Mouse (Mus musculus): ENCODE measurements around the gene Stx1a. TPM values are rescaled to one million over a fixed set of nuclear protein-coding genes. Genes with fewer than 3 reads are reported as not detected.
"Not testable (repeated sequence)": the region's sequence is repeated elsewhere in the genome, so short reads cannot be mapped to it uniquely, and the experiment has no call there.

Gene Stx1a
- polyA plus RNA-seq, 1 experiment from 2014 or later: 63.4 TPM

DNA sequence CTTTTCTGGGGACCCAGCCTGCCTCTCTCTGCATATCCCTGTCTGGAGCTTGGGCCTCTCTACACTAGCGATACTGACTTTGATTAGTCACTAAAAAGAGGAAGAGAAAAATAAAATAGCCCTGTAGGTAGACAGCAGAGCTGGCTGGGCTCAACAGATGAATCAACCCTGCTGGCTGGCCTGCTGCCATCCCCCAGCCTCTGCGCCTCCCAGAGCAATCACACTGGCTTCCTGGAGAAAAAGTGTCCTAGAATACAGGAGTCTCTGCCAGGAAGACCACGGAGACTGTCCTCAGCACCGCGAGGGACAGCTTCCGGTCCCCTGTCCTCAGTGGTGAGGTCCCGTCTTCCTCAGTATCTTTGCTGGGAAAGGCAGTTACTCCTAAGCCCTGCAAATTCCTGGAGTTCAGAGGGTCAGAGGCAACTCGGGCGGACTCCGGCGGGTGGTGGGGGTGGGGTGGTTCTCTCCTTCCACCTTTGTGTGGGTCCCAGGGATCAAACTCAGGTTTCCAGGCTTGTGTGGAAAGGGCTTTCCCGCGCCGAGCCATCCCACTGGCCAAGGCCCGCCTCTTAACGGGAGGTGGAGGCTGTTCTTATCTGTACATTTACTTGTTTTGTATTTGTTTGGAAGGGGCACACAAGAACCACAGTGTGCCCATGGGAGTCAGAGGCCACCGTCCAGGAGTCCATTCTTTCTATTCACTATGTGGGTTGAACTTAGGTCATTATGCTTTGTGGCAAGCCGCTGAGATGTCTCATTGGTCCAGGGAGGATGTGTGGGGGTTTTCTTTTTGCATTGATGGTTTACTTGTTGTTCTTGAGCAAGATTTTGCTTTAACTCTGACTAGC, 5.9 kb downstream of the Stx1a start:
- 56% methylated on average over 18 of the region's 18 CpGs for WGBS
- H3K9ac ChIP-seq (replicated peaks): no peak overlapping the region
- H3K9me3 ChIP-seq: no peaks in the 10 kb centered on the region
- H3K4me2 ChIP-seq (replicated peaks): no peak overlapping the region
- H3K4me3 ChIP-seq (replicated peaks): no peak overlapping the region
- H3K27ac ChIP-seq: no peak overlapping the region
- H3K4me1 ChIP-seq (replicated peaks): peaks cover 22% of the 10 kb centered on the region
- no peak for ATAC-seq
- no peaks in the 10 kb centered on the region for H3K36me3 ChIP-seq
- H3K27me3 ChIP-seq: 0 out of 2 replicates have a peak, but pooled peaks cover 2% of the 10 kb centered on the region

DNA sequence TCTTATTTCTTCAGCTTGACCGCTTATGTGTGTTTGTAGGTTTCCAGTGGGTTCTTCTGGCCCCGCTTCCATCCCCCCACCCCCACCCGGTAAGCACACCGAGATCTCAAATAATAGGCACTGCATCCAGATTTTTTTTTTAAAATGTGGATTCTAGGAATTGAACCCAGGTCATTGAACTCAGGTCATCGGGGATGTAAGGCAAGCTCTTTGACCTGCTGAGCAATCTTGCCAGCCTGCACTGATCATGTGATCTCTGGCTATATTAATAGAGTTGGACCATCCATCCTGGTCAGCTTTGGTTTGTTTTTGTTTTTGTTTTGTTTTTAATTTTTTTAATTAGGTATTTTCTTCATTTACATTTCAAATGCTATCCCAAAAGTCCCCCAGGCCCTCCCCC, 9.3 kb downstream of the Stx1a start:
- Histone ChIP-seq H3K9me3 (no peaks in the 10 kb centered on the region), H3K36me3 (peaks cover 2% of the 10 kb centered on the region; the same call in 1 of the 2 replicates), H3K4me1 (replicated peaks) (0 out of 2 replicates have a peak, but pooled peaks cover 7% of the 10 kb centered on the region), H3K27ac (no peak overlapping the region), H3K9ac (replicated peaks) (no peak overlapping the region), H3K27me3 (no peaks in the 10 kb centered on the region), H3K4me3 (replicated peaks) (no peak overlapping the region), H3K4me2 (replicated peaks) (no peak overlapping the region)
- WGBS: 95% methylated on average over 5 of the region's 5 CpGs
- ATAC-seq: no peak

DNA sequence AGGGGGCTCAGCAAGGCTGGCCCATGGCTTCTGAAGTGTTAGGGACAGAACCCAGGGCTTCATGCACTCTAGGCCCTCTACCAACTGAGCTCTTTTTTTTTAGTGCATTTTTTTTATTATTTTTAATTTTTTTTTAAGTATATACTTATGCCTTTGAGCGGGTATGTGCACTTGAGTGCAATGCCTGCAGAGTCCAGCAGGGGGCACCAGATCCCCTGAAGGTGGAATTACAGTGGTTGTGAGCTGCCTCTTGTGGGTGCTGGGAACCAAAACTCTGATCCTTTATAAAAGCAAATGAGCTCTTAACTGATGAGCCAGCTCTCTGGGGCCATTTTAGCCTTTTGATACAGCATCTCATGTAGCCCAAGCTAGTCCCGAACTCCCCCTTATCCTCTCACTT, 11.3 kb downstream of the Stx1a start:
- no peak for ATAC-seq
- WGBS: 98% methylated on average over 2 of the region's 2 CpGs
- Histone ChIP-seq H3K4me3 (replicated peaks) (no peak overlapping the region), H3K9ac (replicated peaks) (no peak overlapping the region), H3K27me3 (no peaks in the 10 kb centered on the region), H3K4me1 (replicated peaks) (no peaks in the 10 kb centered on the region), H3K9me3 (no peaks in the 10 kb centered on the region), H3K4me2 (replicated peaks) (no peak overlapping the region), H3K27ac (no peak overlapping the region), H3K36me3 (peaks cover 7% of the 10 kb centered on the region; the same call in 1 of the 2 replicates)

DNA sequence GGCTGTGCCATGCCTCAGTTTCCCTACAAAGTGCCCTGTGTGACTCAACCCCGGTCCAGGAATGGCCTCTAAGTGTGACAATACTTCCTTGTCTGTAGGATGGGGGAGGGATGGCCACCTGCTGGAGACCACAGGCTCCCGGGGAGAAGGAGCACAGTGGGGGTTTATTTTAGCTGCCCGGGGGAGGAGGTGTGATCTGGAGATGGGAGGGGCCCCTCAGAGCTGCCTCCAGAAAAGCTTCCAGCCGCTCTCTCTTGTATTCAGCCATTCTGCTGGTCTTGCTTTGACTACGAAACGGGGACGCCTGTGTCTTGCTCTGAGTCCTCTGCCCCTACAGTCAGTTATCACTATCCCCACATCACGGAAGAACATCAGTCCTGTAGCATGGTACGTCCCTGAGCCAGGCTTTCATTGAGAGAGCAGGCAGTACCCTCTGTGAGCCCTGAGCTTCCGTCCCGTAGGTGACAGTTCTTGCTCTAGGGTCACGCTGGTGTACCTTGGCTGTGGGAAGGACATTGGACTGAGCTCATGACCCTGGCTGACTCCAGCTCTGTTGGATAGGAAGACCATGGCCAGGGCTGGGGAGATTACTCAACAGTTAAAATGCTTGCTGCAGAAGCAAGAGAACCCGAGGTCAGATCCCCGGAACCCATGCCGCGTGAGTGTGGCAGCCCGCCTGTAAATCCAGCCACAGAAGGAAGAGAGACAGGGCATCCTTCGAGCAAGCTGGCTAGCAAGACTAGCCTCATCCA, 12.5 kb downstream of the Stx1a start:
- 65% methylated on average over 18 of the region's 18 CpGs for WGBS
- Histone ChIP-seq H3K27ac (no peak overlapping the region), H3K27me3 (no peaks in the 10 kb centered on the region), H3K9me3 (no peaks in the 10 kb centered on the region), H3K4me1 (replicated peaks) (0 out of 2 replicates have a peak, but pooled peaks cover 4% of the 10 kb centered on the region), H3K4me3 (replicated peaks) (no peak overlapping the region), H3K9ac (replicated peaks) (no peak overlapping the region), H3K4me2 (replicated peaks) (no peak overlapping the region), H3K36me3 (peaks cover 7% of the 10 kb centered on the region)
- ATAC-seq: no peak

DNA sequence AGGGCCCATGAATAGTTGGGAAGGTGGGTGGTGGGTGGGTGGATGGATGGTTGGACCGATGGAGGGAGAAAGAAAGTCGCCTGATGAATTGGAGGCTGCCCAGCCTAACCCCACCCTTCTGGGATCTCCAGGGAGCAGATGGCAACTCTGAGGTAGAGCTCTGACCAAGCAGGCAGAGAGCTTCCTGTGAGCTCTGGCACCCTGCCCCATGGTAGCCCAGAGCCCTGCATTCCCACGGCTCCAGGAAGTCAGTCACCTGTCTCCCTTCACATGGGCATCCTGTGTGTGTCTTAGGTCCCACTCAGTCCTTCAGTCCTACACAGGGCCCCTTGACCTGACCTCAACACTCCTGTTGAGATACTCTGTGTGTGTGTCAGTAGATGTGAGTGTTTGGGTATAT, 14.7 kb downstream of the Stx1a start:
- 92% methylated on average over 3 of the region's 3 CpGs for WGBS
- no peak overlapping the region for H3K9ac ChIP-seq (replicated peaks)
- H3K4me2 ChIP-seq (replicated peaks): no peak overlapping the region
- H3K27me3 ChIP-seq: no peaks in the 10 kb centered on the region
- no peaks in the 10 kb centered on the region for H3K9me3 ChIP-seq
- no peak for ATAC-seq
- peaks cover 13% of the 10 kb centered on the region for H3K36me3 ChIP-seq
- no peak overlapping the region for H3K4me3 ChIP-seq (replicated peaks)
- no peak overlapping the region for H3K27ac ChIP-seq
- H3K4me1 ChIP-seq (replicated peaks): 0 out of 2 replicates have a peak, but pooled peaks cover 4% of the 10 kb centered on the region

DNA sequence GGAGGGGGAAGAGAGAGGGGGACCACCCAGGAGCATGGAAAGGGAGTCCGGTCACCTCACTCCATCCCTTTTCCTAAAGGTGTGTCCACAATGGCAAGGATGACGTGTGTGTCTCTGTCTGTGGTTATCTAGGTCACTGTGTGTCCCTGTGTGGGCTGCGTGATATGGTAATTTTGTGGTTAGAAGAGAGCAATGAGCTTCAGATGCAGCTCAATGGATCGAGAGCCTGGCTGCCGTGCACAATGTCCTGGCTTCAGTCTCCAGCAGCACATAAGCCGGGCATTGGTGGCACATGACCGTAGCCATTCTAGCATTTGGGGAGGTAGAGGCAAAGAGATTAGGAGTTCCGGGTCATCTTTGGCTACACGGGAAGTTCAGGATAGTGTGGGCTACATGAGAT, 16.3 kb downstream of the Stx1a start:
- Histone ChIP-seq H3K9me3 (no peaks in the 10 kb centered on the region), H3K4me2 (replicated peaks) (no peak overlapping the region), H3K27me3 (no peaks in the 10 kb centered on the region), H3K4me1 (replicated peaks) (0 out of 2 replicates have a peak, but pooled peaks cover 4% of the 10 kb centered on the region), H3K36me3 (peaks cover 15% of the 10 kb centered on the region), H3K4me3 (replicated peaks) (no peak overlapping the region), H3K27ac (no peak overlapping the region), H3K9ac (replicated peaks) (no peak overlapping the region)
- no peak for ATAC-seq
- 86% methylated on average over 9 of the region's 9 CpGs for WGBS

- Histone ChIP-seq H3K4me1 (replicated peaks) (0 out of 2 replicates have a peak, but pooled peaks cover 4% of the 10 kb centered on the region), H3K27me3 (no peaks in the 10 kb centered on the region), H3K9ac (replicated peaks) (no peak overlapping the region), H3K27ac (no peak overlapping the region), H3K4me3 (replicated peaks) (no peak overlapping the region), H3K36me3 (peaks cover 21% of the 10 kb centered on the region), H3K9me3 (no peaks in the 10 kb centered on the region), H3K4me2 (replicated peaks) (no peak overlapping the region)
- ATAC-seq: no peak
- WGBS: 50% methylated on average over 6 of the region's 6 CpGs
These were observed 16.8 kb downstream of the Stx1a start for GRCm38 (mm10) chr5:135040059-135040458.

DNA sequence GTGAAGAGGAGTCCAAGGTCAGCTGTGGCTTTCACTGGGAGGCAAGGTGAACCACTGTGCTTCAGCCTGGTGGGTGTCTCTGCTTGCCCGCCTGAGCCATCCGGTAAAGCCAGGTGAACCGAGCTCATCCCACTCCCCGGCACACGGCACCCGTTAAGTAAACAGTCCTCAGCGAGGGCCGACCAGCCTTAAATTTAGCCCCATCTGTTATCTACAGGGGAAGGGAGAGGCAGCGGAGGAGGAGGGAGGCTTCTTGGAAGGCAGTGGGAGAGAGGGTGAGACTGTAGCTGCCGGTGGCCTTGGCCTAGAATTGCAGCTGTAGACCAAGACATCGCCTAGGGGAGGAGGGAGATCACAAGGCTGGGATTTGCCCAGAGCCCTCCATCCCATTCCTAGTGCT, 17.5 kb downstream of the Stx1a start:
- H3K27ac ChIP-seq: no peak overlapping the region
- H3K4me2 ChIP-seq (replicated peaks): no peak overlapping the region
- no peak overlapping the region for H3K9ac ChIP-seq (replicated peaks)
- 83% methylated on average over 11 of the region's 11 CpGs for WGBS
- H3K4me3 ChIP-seq (replicated peaks): no peak overlapping the region
- no peak for ATAC-seq
- no peaks in the 10 kb centered on the region for H3K27me3 ChIP-seq
- H3K36me3 ChIP-seq: peaks cover 28% of the 10 kb centered on the region
- H3K9me3 ChIP-seq: no peaks in the 10 kb centered on the region
- H3K4me1 ChIP-seq (replicated peaks): 0 out of 2 replicates have a peak, but pooled peaks cover 4% of the 10 kb centered on the region

DNA sequence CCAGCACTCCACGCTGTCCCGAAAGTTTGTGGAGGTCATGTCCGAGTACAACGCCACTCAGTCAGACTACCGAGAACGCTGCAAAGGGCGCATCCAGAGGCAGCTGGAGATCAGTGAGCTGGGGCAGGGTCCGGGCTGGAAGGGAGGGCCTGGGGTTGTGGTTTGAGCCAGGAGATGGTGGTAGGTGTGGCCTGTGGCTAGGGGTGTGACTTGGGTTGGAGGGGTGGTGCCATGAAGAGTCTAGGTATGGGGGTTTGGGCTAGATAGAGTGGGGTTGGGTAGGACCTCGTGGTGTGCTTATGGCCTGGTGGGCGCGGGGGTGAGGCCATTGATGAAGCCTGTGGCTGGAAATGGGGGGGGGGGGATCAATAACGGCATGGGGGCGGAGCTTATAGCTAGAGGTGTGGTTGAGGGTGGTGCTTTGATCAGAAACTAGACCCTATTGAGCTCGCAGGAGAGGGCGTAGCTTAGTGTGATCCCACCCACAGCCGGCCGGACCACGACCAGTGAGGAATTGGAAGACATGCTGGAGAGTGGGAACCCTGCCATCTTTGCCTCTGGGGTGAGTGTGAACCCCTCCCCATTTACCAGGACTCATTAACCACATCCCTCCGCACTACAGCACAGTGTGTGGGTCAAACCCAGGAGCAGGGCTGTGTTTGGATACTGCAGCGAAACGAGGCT, 19.0 kb downstream of the Stx1a start:
- no peak overlapping the region for H3K9ac ChIP-seq (replicated peaks)
- peaks cover 32% of the 10 kb centered on the region for H3K36me3 ChIP-seq
- no peak overlapping the region for H3K27ac ChIP-seq
- ATAC-seq: 0 out of 2 replicates have a peak, but pooled peaks have one; percentile 20
- 32% methylated on average over 21 of the region's 21 CpGs for WGBS
- H3K4me2 ChIP-seq (replicated peaks): no peak overlapping the region
- H3K4me1 ChIP-seq (replicated peaks): 0 out of 2 replicates have a peak, but pooled peaks cover 4% of the 10 kb centered on the region
- no peaks in the 10 kb centered on the region for H3K27me3 ChIP-seq
- H3K4me3 ChIP-seq (replicated peaks): no peak overlapping the region
- no peaks in the 10 kb centered on the region for H3K9me3 ChIP-seq

GRCm38 (mm10) chr5:135044575-135044974, 21.3 kb downstream of the Stx1a start:
- H3K36me3 ChIP-seq: peaks cover 33% of the 10 kb centered on the region
- H3K27ac ChIP-seq: no peak overlapping the region
- H3K9ac ChIP-seq (replicated peaks): no peak overlapping the region
- H3K9me3 ChIP-seq: no peaks in the 10 kb centered on the region
- H3K4me1 ChIP-seq (replicated peaks): 0 out of 2 replicates have a peak, but pooled peaks cover 4% of the 10 kb centered on the region
- WGBS: 94% methylated on average over 3 of the region's 3 CpGs
- H3K4me2 ChIP-seq (replicated peaks): no peak overlapping the region
- ATAC-seq: no peak
- H3K4me3 ChIP-seq (replicated peaks): no peak overlapping the region
- no peaks in the 10 kb centered on the region for H3K27me3 ChIP-seq

DNA sequence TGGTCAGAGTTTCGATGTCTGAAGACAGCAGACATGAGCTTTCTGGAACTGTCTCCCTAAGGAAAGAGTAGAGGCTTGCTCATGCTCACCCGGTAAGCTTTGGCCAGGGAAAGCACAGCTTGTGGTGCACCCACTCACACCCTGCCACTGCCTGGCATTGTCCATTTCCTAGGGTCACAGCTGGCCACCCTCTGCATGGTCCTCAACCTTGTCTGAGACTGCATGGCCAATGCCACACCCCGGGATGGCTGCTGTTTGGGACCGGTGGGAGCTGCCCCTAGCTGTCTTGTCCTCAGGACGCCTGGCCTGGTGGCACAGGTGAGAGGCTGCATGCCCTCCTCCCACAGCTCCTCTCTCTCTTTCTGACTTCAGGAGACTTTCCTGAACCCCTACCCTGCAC, 25.3 kb downstream of the Stx1a start:
- Histone ChIP-seq H3K9ac (replicated peaks) (no peak overlapping the region), H3K4me3 (replicated peaks) (no peak overlapping the region), H3K9me3 (no peaks in the 10 kb centered on the region), H3K36me3 (peaks cover 56% of the 10 kb centered on the region), H3K4me2 (replicated peaks) (no peak overlapping the region), H3K4me1 (replicated peaks) (no peaks in the 10 kb centered on the region), H3K27ac (no peak overlapping the region), H3K27me3 (no peaks in the 10 kb centered on the region)
- no peak for ATAC-seq
- WGBS: 93% methylated on average over 5 of the region's 5 CpGs

DNA sequence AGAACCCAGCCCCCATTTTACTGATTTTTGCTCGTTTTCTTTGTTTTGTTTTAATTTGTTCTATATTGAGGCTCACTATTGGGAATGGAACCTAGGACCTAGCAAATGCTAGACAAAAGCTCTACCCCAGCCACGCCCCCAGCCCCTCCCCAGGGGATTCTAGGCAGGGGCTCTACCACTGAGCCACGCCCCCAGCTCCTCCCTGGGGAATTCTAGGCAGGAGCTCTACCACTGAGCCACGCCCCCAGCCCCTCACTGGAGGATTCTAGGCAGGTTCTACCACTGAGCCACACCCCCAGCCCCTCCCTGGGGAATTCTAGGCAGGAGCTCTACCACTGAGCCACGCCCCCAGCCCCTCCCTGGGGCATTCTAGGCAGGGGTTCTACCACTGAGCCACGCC, 26.0 kb downstream of the Stx1a start:
- not testable (repeated sequence) for H3K9me3 ChIP-seq; H3K27ac ChIP-seq; ATAC-seq; H3K27me3 ChIP-seq; H3K4me1 ChIP-seq (replicated peaks); H3K4me2 ChIP-seq (replicated peaks); H3K9ac ChIP-seq (replicated peaks); H3K4me3 ChIP-seq (replicated peaks)
- WGBS: 91% methylated on average over 6 of the region's 6 CpGs
- peaks cover 63% of the 10 kb centered on the region for H3K36me3 ChIP-seq
